Mouse (Mus musculus) spleen, adult 18-20 months (tissue): Measurements from ENCODE around the gene BC100530.
"Not testable (repeated sequence)": the region's sequence is repeated elsewhere in the genome, so short reads cannot be mapped to it uniquely, and the experiment has no call there.

Source experiments
- DNase-seq, 2 experiments: peaks; one replicate each; pipeline ENCODE4 v3.0.0; 2022; ENCODE audit warnings: mixed read lengths in 2 of 2

The BC100530 gene

GRCm38 (mm10) chr16:36367648-36368047, at the start of gene BC100530:
BC100530 (minus strand) TSS chr16:36367748.
- not testable (repeated sequence) for DNase-seq

- no peak for DNase-seq
These were observed 40.8 kb upstream of the BC100530 start, which contains the start of gene Stfa2 for GRCm38 (mm10) chr16:36408357-36408756. Stfa2 (minus strand) TSS chr16:36408457.

GRCm38 (mm10) chr16:36389060-36389459, 21.5 kb upstream of the BC100530 start:
- DNase-seq: no peak

GRCm38 (mm10) chr16:36337171-36337570, 30.4 kb downstream of the BC100530 start:
- no peak for DNase-seq

- no peak for DNase-seq
These were observed 33.3 kb downstream of the BC100530 start, which contains the start of gene BC117090 for GRCm38 (mm10) chr16:36334232-36334631. BC117090 (minus strand) TSS chr16:36334332.

GRCm38 (mm10) chr16:36319286-36319685, 48.3 kb downstream of the BC100530 start:
- DNase-seq: no peak

GRCm38 (mm10) chr16:36316111-36316510, 51.4 kb downstream of the BC100530 start:
- DNase-seq: not testable (repeated sequence)
